Mouse (Mus musculus) MEL (cell line): ENCODE data around the gene Cblb. TPM values are rescaled to one million over a fixed set of nuclear protein-coding genes. Genes with fewer than 3 reads are reported as not detected.

ENCODE experiments used
- DNase-seq: peaks from one replicate; pipeline ENCODE4 v3.0.0; 2011; ENCODE audit warnings: low read depth, low spot score
- H3K27ac ChIP-seq: 2 replicates; pipeline ENCODE4 v1.5.1; 2012; ENCODE audit warnings: low read depth, mild to moderate bottlenecking, control low read depth, low read length, moderate library complexity; ENCODE audit not compliant: control insufficient read depth
- H3K27me3 ChIP-seq, 2 experiments: fragments of 150-350 bp in 1 of 2; sonication (generic) in 1 of 2; 2 replicates each; pipeline ENCODE4 v1.6.1; 2012; ENCODE audit warnings: low read length in 2 of 2, mild to moderate bottlenecking in 2 of 2, improper control_type of control experiment in 1 of 2, moderate library complexity in 1 of 2; ENCODE audit not compliant: insufficient read depth in 2 of 2, control insufficient read depth in 1 of 2
- H3K36me3 ChIP-seq, 2 experiments: 2 replicates each; pipeline ENCODE4 v1.6.1; 2012 to 2014; ENCODE audit warnings: low read length in 2 of 2, improper control_type of control experiment in 1 of 2, inconsistent platforms in 1 of 2, mild to moderate bottlenecking in 1 of 2; ENCODE audit not compliant: insufficient read depth in 2 of 2, control insufficient read depth in 1 of 2
- H3K4me1 ChIP-seq, 2 experiments: fragments of 150-350 bp in 1 of 2; sonication (generic) in 1 of 2; 2 replicates each; pipeline ENCODE4 v1.6.1; 2012; ENCODE audit warnings: low read length in 2 of 2, improper control_type of control experiment in 1 of 2, mild to moderate bottlenecking in 1 of 2; ENCODE audit not compliant: insufficient read depth in 2 of 2, control insufficient read depth in 1 of 2
- H3K4me3 ChIP-seq, 2 experiments: fragments of 150-350 bp in 1 of 2; sonication (generic) in 1 of 2; 2 replicates each; pipeline ENCODE4 v1.5.1; 2012; ENCODE audit warnings: low read depth in 2 of 2, low read length in 2 of 2, mild to moderate bottlenecking in 2 of 2, moderate library complexity in 2 of 2, control low read depth in 1 of 2, improper control_type of control experiment in 1 of 2; ENCODE audit not compliant: control insufficient read depth in 1 of 2, insufficient read depth in 1 of 2
- H3K79me2 ChIP-seq: 2 replicates; pipeline ENCODE4 v1.6.1; 2012; ENCODE audit warnings: mild to moderate bottlenecking, low read length, moderate library complexity; ENCODE audit not compliant: control insufficient read depth, poor library complexity, insufficient read depth
- H3K9ac ChIP-seq: 2 replicates; pipeline ENCODE4 v1.6.1; 2012; ENCODE audit warnings: low read depth, mild to moderate bottlenecking, control low read depth, low read length, moderate library complexity; ENCODE audit not compliant: control insufficient read depth, poor library complexity, severe bottlenecking
- H3K9me3 ChIP-seq: fragments of 150-350 bp; sonication (generic); replicated peaks from 2 replicates; pipeline ENCODE4 v1.6.1; 2012; ENCODE audit warnings: mild to moderate bottlenecking, low read length, improper control_type of control experiment, moderate library complexity; ENCODE audit not compliant: insufficient read depth
- BHLHE40 ChIP-seq: IDR thresholded peaks from 2 replicates; pipeline ENCODE4 v1.6.1; 2012; ENCODE audit warnings: low read depth, mild to moderate bottlenecking, inconsistent platforms, low read length, improper control_type of control experiment, borderline replicate concordance
- CHD1 ChIP-seq: IDR thresholded peaks from 2 replicates; pipeline ENCODE4 v1.6.1; 2012; ENCODE audit warnings: low read depth, mild to moderate bottlenecking, inconsistent platforms, low read length, improper control_type of control experiment
- CHD2 ChIP-seq: IDR thresholded peaks from 2 replicates; pipeline ENCODE4 v1.6.1; 2011; ENCODE audit warnings: low read length, improper control_type of control experiment
- E2F4 ChIP-seq: IDR thresholded peaks from 2 replicates; pipeline ENCODE4 v1.6.1; 2011; ENCODE audit warnings: low read depth, low read length, improper control_type of control experiment, borderline replicate concordance
- EP300 ChIP-seq, 2 experiments: IDR thresholded peaks; 2 replicates each; pipeline ENCODE4 v1.6.1; 2011; ENCODE audit warnings: improper control_type of control experiment in 2 of 2, low read length in 2 of 2, low read depth in 1 of 2, mild to moderate bottlenecking in 1 of 2
- ETS1 ChIP-seq: IDR thresholded peaks from 2 replicates; pipeline ENCODE4 v1.6.1; 2012; ENCODE audit warnings: low read depth, mild to moderate bottlenecking, inconsistent platforms, low read length, improper control_type of control experiment, moderate library complexity
- GATA1 ChIP-seq: IDR thresholded peaks from 2 replicates; pipeline ENCODE4 v1.6.1; 2011; ENCODE audit warnings: low read depth, low read length, improper control_type of control experiment
- HCFC1 ChIP-seq: IDR thresholded peaks from 2 replicates; pipeline ENCODE4 v1.6.1; 2012; ENCODE audit warnings: low read depth, mild to moderate bottlenecking, inconsistent platforms, low read length, improper control_type of control experiment, moderate library complexity
- MAZ ChIP-seq: IDR thresholded peaks from 2 replicates; pipeline ENCODE4 v1.6.1; 2012; ENCODE audit warnings: low read depth, mild to moderate bottlenecking, inconsistent platforms, low read length, improper control_type of control experiment
- MXI1 ChIP-seq: IDR thresholded peaks from 2 replicates; pipeline ENCODE4 v1.6.1; 2011; ENCODE audit warnings: mild to moderate bottlenecking, low read depth, low read length, improper control_type of control experiment
- MYB ChIP-seq: IDR thresholded peaks from 2 replicates; pipeline ENCODE4 v1.6.1; 2011; ENCODE audit warnings: mild to moderate bottlenecking, low read depth, low read length, improper control_type of control experiment
- MYC ChIP-seq: IDR thresholded peaks from 2 replicates; pipeline ENCODE4 v1.6.1; 2011; ENCODE audit warnings: low read depth, mild to moderate bottlenecking, low read length, improper control_type of control experiment, moderate library complexity
- NRF1 ChIP-seq: IDR thresholded peaks from 2 replicates; pipeline ENCODE4 v1.6.1; 2014; ENCODE audit warnings: low read depth, mild to moderate bottlenecking, inconsistent platforms, low read length, improper control_type of control experiment, moderate library complexity; ENCODE audit not compliant: poor library complexity, insufficient read depth, severe bottlenecking
- POLR2AphosphoS5 ChIP-seq: IDR thresholded peaks from 2 replicates; pipeline ENCODE4 v1.6.1; 2012; ENCODE audit warnings: low read depth, borderline replicate concordance, mild to moderate bottlenecking, inconsistent platforms, low read length, moderate library complexity, mixed read lengths
- RAD21 ChIP-seq: IDR thresholded peaks from 2 replicates; pipeline ENCODE4 v1.6.1; 2011; ENCODE audit warnings: mild to moderate bottlenecking, low read depth, low read length, improper control_type of control experiment
- RCOR1 ChIP-seq: IDR thresholded peaks from 2 replicates; pipeline ENCODE4 v1.6.1; 2012; ENCODE audit warnings: low read depth, mild to moderate bottlenecking, inconsistent platforms, low read length, improper control_type of control experiment
- SIN3A ChIP-seq: IDR thresholded peaks from 2 replicates; pipeline ENCODE4 v1.6.1; 2012; ENCODE audit warnings: low read length, improper control_type of control experiment, inconsistent platforms
- TAL1 ChIP-seq: IDR thresholded peaks from 2 replicates; pipeline ENCODE4 v1.6.1; 2012; ENCODE audit warnings: mild to moderate bottlenecking, inconsistent platforms, low read length, moderate library complexity, mixed read lengths
- TCF12 ChIP-seq: IDR thresholded peaks from 2 replicates; pipeline ENCODE4 v1.6.1; 2014; ENCODE audit warnings: low read depth, mild to moderate bottlenecking, inconsistent platforms, low read length, improper control_type of control experiment, moderate library complexity
- ZKSCAN1 ChIP-seq: IDR thresholded peaks from 2 replicates; pipeline ENCODE4 v1.6.1; 2012; ENCODE audit warnings: low read depth, mild to moderate bottlenecking, inconsistent platforms, low read length, improper control_type of control experiment, moderate library complexity
- ZMIZ1 ChIP-seq: IDR thresholded peaks from 2 replicates; pipeline ENCODE4 v1.6.1; 2012; ENCODE audit warnings: low read depth, mild to moderate bottlenecking, inconsistent platforms, low read length, improper control_type of control experiment, moderate library complexity
- polyA plus RNA-seq, 2 experiments: library from polyadenylated mRNA; stranded (reverse) in 1 of 2; unstranded in 1 of 2; fragments of >175 nt in 1 of 2; fragments of >200 nt in 1 of 2; gene quantifications; 2 replicates each; pipeline versions ENCODE4 v1.2.1 to v1.2.4; 2012; ENCODE audit warnings: low replicate concordance in 2 of 2, low read depth in 1 of 2; ENCODE audit not compliant: insufficient read length in 2 of 2, insufficient read depth in 1 of 2, missing spikeins in 1 of 2
- total RNA-seq: library from RNA; depleted of rRNA; stranded (reverse); fragments of 300-350 nt; gene quantifications from 2 replicates; pipeline ENCODE4 v1.2.3, GENCODE M21; 2012

Gene Cblb
- total and polyA plus RNA-seq, 3 experiments, result 1.5 to 5.7 TPM; not detected in 1

DNA sequence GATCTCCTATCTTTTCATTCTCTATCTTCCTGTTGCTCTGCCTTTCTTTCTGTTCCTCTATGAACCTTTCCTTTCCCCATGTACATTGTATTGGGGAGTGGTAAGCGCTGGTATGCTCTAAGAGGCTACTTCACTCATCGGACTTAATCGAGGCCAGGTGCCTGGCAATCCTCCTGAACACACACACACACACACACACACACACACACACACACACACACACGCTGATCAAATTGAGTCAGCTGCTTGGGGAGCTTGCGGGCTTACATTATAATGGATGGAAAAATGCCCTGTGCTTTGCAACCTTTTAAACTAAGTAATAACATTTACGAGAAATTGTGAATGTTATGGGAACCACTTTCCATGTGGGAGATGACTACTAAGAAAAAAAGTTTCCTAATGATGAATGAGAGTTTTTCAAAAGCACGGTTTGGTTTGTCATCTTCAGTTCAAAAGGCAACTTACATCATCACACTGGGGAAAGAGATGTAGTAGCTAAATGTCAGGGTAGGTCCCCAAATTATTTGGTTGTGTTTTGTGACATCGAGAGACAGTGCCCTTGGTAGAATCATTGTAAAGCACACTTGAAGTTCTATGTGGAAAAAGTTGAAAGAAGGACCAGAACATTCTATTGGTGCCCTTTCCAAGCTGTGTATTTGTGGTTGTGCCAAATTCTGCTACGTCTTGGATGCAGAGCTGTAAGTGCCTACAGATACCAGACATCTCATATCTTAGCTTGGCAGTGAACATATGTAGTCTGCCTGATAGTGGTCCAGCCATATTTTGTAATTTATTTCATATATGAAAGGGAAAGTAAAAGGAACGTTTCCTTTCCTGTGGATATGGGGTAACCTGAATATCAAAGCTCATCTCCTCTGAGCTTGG is 36.8 kb downstream of the Cblb start:
- H3K4me3 ChIP-seq, result peak overlapping the region in 1 of 2 experiments; percentile 30; a peak in 1 of 4 replicates
- TF ChIP-seq EP300 (IDR thresholded peaks at IDR 0.05; ENCODE audit: low read depth in 1 of 2, low read length in 2 of 2) (peak; percentile 68 to 75), SIN3A (0 out of 2 replicates have a peak, but pooled peaks have one; percentile 36), MYB (no peak), GATA1 (peak; percentile 71; the same call in 1 of the 2 replicates), E2F4 (no peak), ETS1 (peak; percentile 90), TAL1 (peak; percentile 56), TCF12 (peak; percentile 81)

GRCm38 (mm10) chr16:52068517-52068874 is 37.5 kb downstream of the Cblb start:
- H3K9me3 ChIP-seq, result no peaks in the 10 kb centered on the region
- no peaks in the 10 kb centered on the region for H3K27me3 ChIP-seq
- TF ChIP-seq MYB (no peak), MXI1 (no peak), TCF12 (no peak), RCOR1 (no peak), MAZ (no peak), ZMIZ1 (no peak), RAD21 (no peak), NRF1 (no peak), CHD1 (no peak), GATA1 (no peak), HCFC1 (no peak), ZKSCAN1 (no peak), CHD2 (no peak), POLR2AphosphoS5 (no peak), SIN3A (no peak), MYC (no peak), BHLHE40 (no peak)
- no peak overlapping the region for H3K27ac ChIP-seq
- H3K4me3 ChIP-seq, result peak overlapping the region in 1 of 2 experiments; percentile 30; a peak in 1 of 4 replicates
- H3K79me2 ChIP-seq, result no peaks in the 10 kb centered on the region
- peaks cover 0 to 12% of the 10 kb centered on the region in 2 experiments; a peak in 2 of 4 replicates for H3K36me3 ChIP-seq
- peaks cover 5 to 6% of the 10 kb centered on the region in 2 experiments for H3K4me1 ChIP-seq
- no peak overlapping the region for H3K9ac ChIP-seq
- DNase-seq, result no peak

More for the DNA sequence above, 36.8 kb downstream of the Cblb start:
- no peak overlapping the region for H3K27ac ChIP-seq
- peak; percentile 41 for DNase-seq
- no peak overlapping the region for H3K9ac ChIP-seq
- peaks cover 0 to 12% of the 10 kb centered on the region in 2 experiments; a peak in 2 of 4 replicates for H3K36me3 ChIP-seq
- H3K27me3 ChIP-seq, result no peaks in the 10 kb centered on the region
- no peaks in the 10 kb centered on the region for H3K9me3 ChIP-seq
- H3K79me2 ChIP-seq, result no peaks in the 10 kb centered on the region
- peaks cover 5 to 6% of the 10 kb centered on the region in 2 experiments for H3K4me1 ChIP-seq
